Mouse (Mus musculus): ENCODE data around the gene Clcn3. TPM values are rescaled to one million over a fixed set of nuclear protein-coding genes. Genes with fewer than 3 reads are reported as not detected.

The Clcn3 gene
- polyA plus RNA-seq, 1 experiment from 2014 or later = 51.6 TPM

- no peaks in the 10 kb centered on the region for H3K36me3 ChIP-seq
- no peak overlapping the region for H3K4me2 ChIP-seq (replicated peaks)
- H3K9ac ChIP-seq (replicated peaks) = no peak overlapping the region
- WGBS = 73% methylated on average over 4 of the region's 4 CpGs
- no peak for ATAC-seq
- no peaks in the 10 kb centered on the region for H3K27me3 ChIP-seq
- H3K27ac ChIP-seq = no peak overlapping the region
- no peaks in the 10 kb centered on the region for H3K9me3 ChIP-seq
- H3K4me1 ChIP-seq (replicated peaks) = peaks cover 16% of the 10 kb centered on the region
- H3K4me3 ChIP-seq (replicated peaks) = no peak overlapping the region
Observed at GRCm38 (mm10) chr8:60949859-60950258, 33.2 kb downstream of the Clcn3 start.

GRCm38 (mm10) chr8:60947503-60947902, 35.6 kb downstream of the Clcn3 start:
- H3K27me3 ChIP-seq = no peaks in the 10 kb centered on the region
- no peak overlapping the region for H3K9ac ChIP-seq (replicated peaks)
- no peak for ATAC-seq
- H3K4me1 ChIP-seq (replicated peaks) = peaks cover 11% of the 10 kb centered on the region
- no peaks in the 10 kb centered on the region for H3K36me3 ChIP-seq
- no peak overlapping the region for H3K4me2 ChIP-seq (replicated peaks)
- H3K4me3 ChIP-seq (replicated peaks) = no peak overlapping the region
- no peak overlapping the region for H3K27ac ChIP-seq
- no peaks in the 10 kb centered on the region for H3K9me3 ChIP-seq

GRCm38 (mm10) chr8:60942867-60943266, 40.2 kb downstream of the Clcn3 start:
- ATAC-seq = no peak
- Histone ChIP-seq H3K27ac (no peak overlapping the region), H3K4me3 (replicated peaks) (no peak overlapping the region), H3K27me3 (no peaks in the 10 kb centered on the region), H3K36me3 (no peaks in the 10 kb centered on the region), H3K9ac (replicated peaks) (no peak overlapping the region), H3K9me3 (no peaks in the 10 kb centered on the region), H3K4me2 (replicated peaks) (no peak overlapping the region), H3K4me1 (replicated peaks) (peaks cover 7% of the 10 kb centered on the region)
- WGBS = 98% methylated on average over 2 of the region's 2 CpGs

GRCm38 (mm10) chr8:60938717-60939424, 44.2 kb downstream of the Clcn3 start:
- 13% methylated on average over 3 of the region's 3 CpGs for WGBS
- H3K9ac ChIP-seq (replicated peaks) = no peak overlapping the region
- peaks cover 7% of the 10 kb centered on the region for H3K4me1 ChIP-seq (replicated peaks)
- H3K36me3 ChIP-seq = peaks cover 5% of the 10 kb centered on the region
- no peak overlapping the region for H3K4me2 ChIP-seq (replicated peaks)
- H3K27ac ChIP-seq = no peak overlapping the region
- H3K9me3 ChIP-seq = no peaks in the 10 kb centered on the region
- no peaks in the 10 kb centered on the region for H3K27me3 ChIP-seq
- H3K4me3 ChIP-seq (replicated peaks) = no peak overlapping the region
- ATAC-seq = no peak

- Histone ChIP-seq H3K36me3 (peaks cover 10% of the 10 kb centered on the region), H3K4me1 (replicated peaks) (peaks cover under 1% of the 10 kb centered on the region; the same call in 1 of the 2 replicates), H3K27ac (no peak overlapping the region), H3K27me3 (no peaks in the 10 kb centered on the region), H3K9me3 (no peaks in the 10 kb centered on the region), H3K9ac (replicated peaks) (no peak overlapping the region), H3K4me2 (replicated peaks) (no peak overlapping the region), H3K4me3 (replicated peaks) (no peak overlapping the region)
- no peak for ATAC-seq
Observed at GRCm38 (mm10) chr8:60933617-60934016, 49.5 kb downstream of the Clcn3 start.

GRCm38 (mm10) chr8:60920176-60920575, 62.9 kb downstream of the Clcn3 start:
- Histone ChIP-seq H3K4me1 (replicated peaks) (no peaks in the 10 kb centered on the region), H3K4me3 (replicated peaks) (no peak overlapping the region), H3K36me3 (peaks cover 11% of the 10 kb centered on the region; the same call in 1 of the 2 replicates), H3K27ac (no peak overlapping the region), H3K27me3 (no peaks in the 10 kb centered on the region), H3K9ac (replicated peaks) (no peak overlapping the region), H3K9me3 (no peaks in the 10 kb centered on the region), H3K4me2 (replicated peaks) (no peak overlapping the region)
- no peak for ATAC-seq
- 91% methylated on average over 4 of the region's 4 CpGs for WGBS

GRCm38 (mm10) chr8:60919069-60919468, 64.0 kb downstream of the Clcn3 start:
- Histone ChIP-seq H3K9ac (replicated peaks) (no peak overlapping the region), H3K36me3 (peaks cover 11% of the 10 kb centered on the region; the same call in 1 of the 2 replicates), H3K27me3 (no peaks in the 10 kb centered on the region), H3K27ac (no peak overlapping the region), H3K9me3 (no peaks in the 10 kb centered on the region), H3K4me3 (replicated peaks) (no peak overlapping the region), H3K4me2 (replicated peaks) (no peak overlapping the region), H3K4me1 (replicated peaks) (no peaks in the 10 kb centered on the region)
- no peak for ATAC-seq
- 92% methylated on average over 3 of the region's 3 CpGs for WGBS

GRCm38 (mm10) chr8:60912554-60912953, 70.5 kb downstream of the Clcn3 start:
- H3K27me3 ChIP-seq = no peaks in the 10 kb centered on the region
- no peak overlapping the region for H3K4me3 ChIP-seq (replicated peaks)
- no peaks in the 10 kb centered on the region for H3K9me3 ChIP-seq
- no peak overlapping the region for H3K27ac ChIP-seq
- 45% methylated on average over 10 of the region's 10 CpGs for WGBS
- no peak overlapping the region for H3K9ac ChIP-seq (replicated peaks)
- ATAC-seq = no peak
- H3K4me2 ChIP-seq (replicated peaks) = no peak overlapping the region
- peaks cover 9% of the 10 kb centered on the region; the same call in 1 of the 2 replicates for H3K36me3 ChIP-seq
- H3K4me1 ChIP-seq (replicated peaks) = no peaks in the 10 kb centered on the region

- no peak overlapping the region for H3K4me2 ChIP-seq (replicated peaks)
- H3K27me3 ChIP-seq = no peaks in the 10 kb centered on the region
- H3K9me3 ChIP-seq = no peaks in the 10 kb centered on the region
- peaks cover 11% of the 10 kb centered on the region; the same call in 1 of the 2 replicates for H3K36me3 ChIP-seq
- ATAC-seq = no peak
- no peaks in the 10 kb centered on the region for H3K4me1 ChIP-seq (replicated peaks)
- no peak overlapping the region for H3K9ac ChIP-seq (replicated peaks)
- no peak overlapping the region for H3K27ac ChIP-seq
- no peak overlapping the region for H3K4me3 ChIP-seq (replicated peaks)
- 83% methylated on average over 4 of the region's 4 CpGs for WGBS
Observed at GRCm38 (mm10) chr8:60912081-60912480, 71.0 kb downstream of the Clcn3 start.

GRCm38 (mm10) chr8:60900147-60900546, 83.0 kb downstream of the Clcn3 start:
- H3K9ac ChIP-seq (replicated peaks) = no peak overlapping the region
- H3K36me3 ChIP-seq = peaks cover 14% of the 10 kb centered on the region
- no peak for ATAC-seq
- H3K4me3 ChIP-seq (replicated peaks) = no peak overlapping the region
- 77% methylated on average over 9 of the region's 9 CpGs for WGBS
- H3K9me3 ChIP-seq = no peaks in the 10 kb centered on the region
- H3K4me1 ChIP-seq (replicated peaks) = 0 out of 2 replicates have a peak, but pooled peaks cover 2% of the 10 kb centered on the region
- no peaks in the 10 kb centered on the region for H3K27me3 ChIP-seq
- H3K27ac ChIP-seq = no peak overlapping the region
- no peak overlapping the region for H3K4me2 ChIP-seq (replicated peaks)

GRCm38 (mm10) chr8:60895878-60896277, 87.2 kb downstream of the Clcn3 start:
- Histone ChIP-seq H3K9me3 (no peaks in the 10 kb centered on the region), H3K36me3 (peaks cover 28% of the 10 kb centered on the region), H3K4me1 (replicated peaks) (peaks cover 24% of the 10 kb centered on the region), H3K27me3 (no peaks in the 10 kb centered on the region), H3K27ac (no peak overlapping the region), H3K4me3 (replicated peaks) (no peak overlapping the region), H3K4me2 (replicated peaks) (no peak overlapping the region), H3K9ac (replicated peaks) (no peak overlapping the region)
- ATAC-seq = no peak
- 93% methylated on average over 6 of the region's 6 CpGs for WGBS

GRCm38 (mm10) chr8:60891757-60892156, 91.3 kb downstream of the Clcn3 start:
- peaks cover 24% of the 10 kb centered on the region for H3K4me1 ChIP-seq (replicated peaks)
- no peak overlapping the region for H3K9ac ChIP-seq (replicated peaks)
- H3K27ac ChIP-seq = no peak overlapping the region
- H3K9me3 ChIP-seq = no peaks in the 10 kb centered on the region
- H3K4me3 ChIP-seq (replicated peaks) = peak overlapping the region; percentile 78
- H3K36me3 ChIP-seq = peaks cover 19% of the 10 kb centered on the region
- no peaks in the 10 kb centered on the region for H3K27me3 ChIP-seq
- WGBS = 95% methylated on average over 4 of the region's 4 CpGs
- no peak for ATAC-seq
- peak overlapping the region; percentile 79 for H3K4me2 ChIP-seq (replicated peaks)

- Histone ChIP-seq H3K9me3 (no peaks in the 10 kb centered on the region), H3K27me3 (no peaks in the 10 kb centered on the region), H3K4me3 (replicated peaks) (peak overlapping the region; percentile 78), H3K4me2 (replicated peaks) (peak overlapping the region; percentile 79), H3K27ac (0 out of 2 replicates have a peak overlapping the region, but pooled peaks have one; percentile 56), H3K9ac (replicated peaks) (peak overlapping the region; percentile 86), H3K36me3 (peaks cover 15% of the 10 kb centered on the region; the same call in 1 of the 2 replicates), H3K4me1 (replicated peaks) (peaks cover 24% of the 10 kb centered on the region)
- no peak for ATAC-seq
- 2% methylated on average over 23 of the region's 23 CpGs for WGBS
Observed at GRCm38 (mm10) chr8:60890520-60890874, 92.6 kb downstream of the Clcn3 start.
